Mouse (Mus musculus) ES-Bruce4 (cell line): ENCODE data around the gene Aoc3.

Source experiments
- CTCF ChIP-seq: IDR thresholded peaks from one replicate; pipeline ENCODE4 v1.8.1; 2011; ENCODE audit warnings: low read depth, low read length
- EP300 ChIP-seq: IDR thresholded peaks from 2 replicates; pipeline ENCODE4 v1.6.1; 2011; ENCODE audit warnings: low read depth, low read length; ENCODE audit not compliant: insufficient read depth

GRCm38 (mm10) chr11:101332537-101332936 lies 2.1 kb downstream of the Aoc3 start:
- no peak for TF ChIP-seq CTCF
- no peak for TF ChIP-seq EP300
